Mouse (Mus musculus): ENCODE results near the gene Spout1.
"Not testable (repeated sequence)": the region's sequence is repeated elsewhere in the genome, so short reads cannot be mapped to it uniquely, and the experiment has no call there.

Spout1 gene

GRCm38 (mm10) chr2:30132801-30133612, 45.3 kb downstream of the Spout1 start:
- in situ Hi-C loops (cut with MboI; ENCODE audit: unreplicated experiment in 2 of 2): no loop called here

GRCm38 (mm10) chr2:30131240-30131639, 47.0 kb downstream of the Spout1 start:
- in situ Hi-C loops (cut with MboI; ENCODE audit: unreplicated experiment in 2 of 2): not testable (repeated sequence)

- in situ Hi-C loops (cut with MboI; ENCODE audit: unreplicated experiment in 2 of 2): no loop called here
Observed at GRCm38 (mm10) chr2:30130156-30130555, 48.1 kb downstream of the Spout1 start.

- in situ Hi-C loops (cut with MboI; ENCODE audit: unreplicated experiment in 2 of 2): no loop called here
Observed at GRCm38 (mm10) chr2:30128789-30129188, 49.5 kb downstream of the Spout1 start.

DNA sequence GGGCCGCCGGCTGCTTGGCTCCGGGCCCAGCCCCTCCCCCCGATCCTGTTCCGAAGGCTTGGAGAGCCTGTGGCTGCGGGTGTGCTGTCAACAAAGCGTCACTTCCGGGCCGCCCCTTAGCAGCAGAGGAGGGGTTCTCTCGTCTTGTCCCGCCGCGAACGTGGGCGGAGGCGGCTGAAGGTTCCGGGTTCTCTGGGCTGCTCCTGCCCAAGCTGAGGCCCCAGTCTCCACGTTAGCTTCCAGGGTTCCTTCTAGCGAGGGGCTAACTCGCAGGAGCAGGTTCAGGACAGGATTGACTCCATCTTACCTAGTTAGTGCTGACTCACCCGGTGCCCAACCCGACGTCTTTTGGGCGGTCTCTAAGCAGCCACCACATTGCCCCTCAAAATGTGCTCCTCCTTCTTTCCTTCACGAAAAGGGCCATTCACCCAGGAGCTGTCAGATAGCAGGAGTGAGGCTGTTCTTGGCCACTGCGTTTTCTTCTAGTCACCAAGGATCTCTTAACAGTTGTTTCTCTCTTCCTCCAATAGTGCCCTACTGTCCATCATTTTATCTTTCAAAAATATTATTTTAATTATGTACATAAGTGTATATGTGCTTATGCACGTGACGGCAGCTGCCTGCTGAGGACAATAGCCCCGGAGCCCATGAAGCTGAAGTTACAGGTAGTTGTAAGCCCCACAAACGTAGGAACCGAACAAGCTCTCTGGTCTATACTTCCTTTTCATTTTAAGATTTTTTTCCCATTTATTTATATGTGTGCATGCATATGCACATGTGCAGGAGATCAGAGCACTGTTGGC, 53.6 kb downstream of the Spout1 start, which contains the start of gene Zer1:
Gene Zer1 (minus strand): TSS at position 114 of the 803 bp plus-strand sequence.
- in situ Hi-C loops (cut with MboI; ENCODE audit: unreplicated experiment in 2 of 2): no loop called here

DNA sequence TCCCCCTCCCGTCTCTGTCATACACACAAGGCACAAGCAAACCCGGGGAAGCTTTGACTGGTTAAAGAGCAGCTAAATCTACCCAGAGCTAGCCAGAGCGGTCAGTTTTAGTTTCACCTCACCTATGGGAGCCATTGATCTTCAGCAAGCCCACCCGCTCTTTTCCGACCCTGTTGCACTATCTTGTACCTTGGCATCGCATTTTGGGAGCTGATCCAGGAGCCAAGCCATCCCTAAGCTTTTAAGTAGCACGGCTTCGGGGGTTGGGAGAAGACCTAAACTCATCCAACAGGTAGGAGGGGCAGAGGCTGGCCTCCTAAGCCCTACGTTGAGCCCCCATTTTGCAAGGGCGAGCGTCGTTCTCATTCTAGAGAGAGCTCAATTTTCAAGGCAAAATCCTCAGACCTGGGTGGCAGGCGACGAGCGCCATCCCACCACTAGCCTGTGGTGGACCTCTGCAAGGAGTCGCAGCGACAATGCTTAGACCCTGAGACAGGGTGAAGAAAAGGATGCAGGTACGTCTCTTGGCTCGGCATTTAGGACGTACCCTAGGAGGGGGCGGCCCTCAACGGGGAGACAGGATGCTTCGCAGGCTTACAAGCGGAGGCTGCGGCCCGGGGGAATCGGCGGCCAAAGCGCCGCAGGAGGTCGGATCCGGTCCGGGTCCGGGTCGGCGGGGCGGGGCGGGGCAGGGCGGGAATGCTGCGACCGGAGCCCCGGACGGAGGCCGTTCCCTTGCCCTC, 54.4 kb downstream of the Spout1 start:
- in situ Hi-C loops (cut with MboI; ENCODE audit: unreplicated experiment in 2 of 2): no loop called here
